Mouse (Mus musculus): ENCODE data around the gene Zfp653. TPM values are rescaled to one million over a fixed set of nuclear protein-coding genes. Genes with fewer than 3 reads are reported as not detected.

The Zfp653 gene
- polyA plus RNA-seq, 1 experiment from 2014 or later = 12.4 TPM

GRCm38 (mm10) chr9:22098993-22099696, 28.0 kb upstream of the Zfp653 start, which contains the start of gene Cnn1:
Cnn1 (plus strand) TSS chr9:22099216.
- Histone ChIP-seq H3K27ac (no peak within 1 kb of the TSS), H3K4me1 (replicated peaks; ENCODE audit: control insufficient read depth, insufficient read depth, low read length) (0 out of 2 replicates have a peak, but pooled peaks cover 3% of the 10 kb centered on the region), H3K9ac (no peak within 1 kb of the TSS), H3K36me3 (replicated peaks; ENCODE audit: control insufficient read depth, insufficient read depth) (no peaks in the 10 kb centered on the region), H3K27me3 (ENCODE audit: control insufficient read depth, insufficient read depth, low read length) (peaks cover 35% of the 10 kb centered on the region), H3K4me2 (replicated peaks) (no peak within 1 kb of the TSS), H3K4me3 (replicated peaks; ENCODE audit: low read length) (no peak within 1 kb of the TSS), H3K9me3 (ENCODE audit: control insufficient read depth, low read length) (no peaks in the 10 kb centered on the region)
- DNase-seq (ENCODE audit: low spot score) (no peak), ATAC-seq (ENCODE audit: low FRiP score) (no peak)
- 13% methylated on average over 14 of the region's 14 CpGs for WGBS

GRCm38 (mm10) chr9:22095854-22096307, 24.7 kb upstream of the Zfp653 start:
- H3K9me3 ChIP-seq (ENCODE audit: control insufficient read depth, low read length) = no peaks in the 10 kb centered on the region
- H3K9ac ChIP-seq = peak overlapping the region; percentile 60
- peak overlapping the region; percentile 28 for H3K4me3 ChIP-seq (replicated peaks; ENCODE audit: low read length)
- H3K27me3 ChIP-seq (ENCODE audit: control insufficient read depth, insufficient read depth, low read length) = peaks cover 34% of the 10 kb centered on the region
- no peaks in the 10 kb centered on the region for H3K36me3 ChIP-seq (replicated peaks; ENCODE audit: control insufficient read depth, insufficient read depth)
- no peak overlapping the region for H3K27ac ChIP-seq
- peak; percentile 64 for DNase-seq (ENCODE audit: low spot score)
- peak overlapping the region; percentile 63 for H3K4me2 ChIP-seq (replicated peaks)
- peak; percentile 64; the same call in 1 of the 2 replicates for ATAC-seq (ENCODE audit: low FRiP score)
- H3K4me1 ChIP-seq (replicated peaks; ENCODE audit: control insufficient read depth, insufficient read depth, low read length) = 0 out of 2 replicates have a peak, but pooled peaks cover 3% of the 10 kb centered on the region
- 3% methylated on average over 24 of the region's 24 CpGs for WGBS

GRCm38 (mm10) chr9:22092746-22093145, 21.6 kb upstream of the Zfp653 start:
- WGBS = 90% methylated on average over 6 of the region's 6 CpGs
- Histone ChIP-seq H3K36me3 (replicated peaks; ENCODE audit: control insufficient read depth, insufficient read depth) (no peaks in the 10 kb centered on the region), H3K27ac (no peak overlapping the region), H3K4me2 (replicated peaks) (no peak overlapping the region), H3K4me3 (replicated peaks; ENCODE audit: low read length) (no peak overlapping the region), H3K4me1 (replicated peaks; ENCODE audit: control insufficient read depth, insufficient read depth, low read length) (0 out of 2 replicates have a peak, but pooled peaks cover 3% of the 10 kb centered on the region), H3K27me3 (ENCODE audit: control insufficient read depth, insufficient read depth, low read length) (peaks cover 7% of the 10 kb centered on the region; the same call in 1 of the 2 replicates), H3K9me3 (ENCODE audit: control insufficient read depth, low read length) (no peaks in the 10 kb centered on the region), H3K9ac (no peak overlapping the region)
- ATAC-seq (ENCODE audit: low FRiP score) = no peak
- no peak for DNase-seq (ENCODE audit: low spot score)

GRCm38 (mm10) chr9:22089986-22090385, 18.8 kb upstream of the Zfp653 start:
- Histone ChIP-seq H3K27ac (no peak overlapping the region), H3K36me3 (replicated peaks; ENCODE audit: control insufficient read depth, insufficient read depth) (no peaks in the 10 kb centered on the region), H3K4me1 (replicated peaks; ENCODE audit: control insufficient read depth, insufficient read depth, low read length) (peaks cover 6% of the 10 kb centered on the region), H3K9me3 (ENCODE audit: control insufficient read depth, low read length) (no peaks in the 10 kb centered on the region), H3K9ac (no peak overlapping the region), H3K4me3 (replicated peaks; ENCODE audit: low read length) (no peak overlapping the region), H3K27me3 (ENCODE audit: control insufficient read depth, insufficient read depth, low read length) (no peaks in the 10 kb centered on the region), H3K4me2 (replicated peaks) (no peak overlapping the region)
- WGBS = 83% methylated on average over 7 of the region's 7 CpGs
- DNase-seq (ENCODE audit: low spot score) (no peak), ATAC-seq (ENCODE audit: low FRiP score) (no peak)

GRCm38 (mm10) chr9:22089281-22089680, 18.1 kb upstream of the Zfp653 start:
- H3K27ac ChIP-seq = no peak overlapping the region
- H3K4me3 ChIP-seq (replicated peaks; ENCODE audit: low read length) = no peak overlapping the region
- H3K9me3 ChIP-seq (ENCODE audit: control insufficient read depth, low read length) = no peaks in the 10 kb centered on the region
- no peaks in the 10 kb centered on the region for H3K36me3 ChIP-seq (replicated peaks; ENCODE audit: control insufficient read depth, insufficient read depth)
- ATAC-seq (ENCODE audit: low FRiP score) (no peak), DNase-seq (ENCODE audit: low spot score) (no peak)
- peaks cover 11% of the 10 kb centered on the region for H3K4me1 ChIP-seq (replicated peaks; ENCODE audit: control insufficient read depth, insufficient read depth, low read length)
- WGBS = 99% methylated on average over 7 of the region's 7 CpGs
- H3K27me3 ChIP-seq (ENCODE audit: control insufficient read depth, insufficient read depth, low read length) = no peaks in the 10 kb centered on the region
- no peak overlapping the region for H3K4me2 ChIP-seq (replicated peaks)
- no peak overlapping the region for H3K9ac ChIP-seq

- DNase-seq (ENCODE audit: low spot score) (no peak), ATAC-seq (ENCODE audit: low FRiP score) (no peak)
- Histone ChIP-seq H3K9ac (no peak overlapping the region), H3K4me1 (replicated peaks; ENCODE audit: control insufficient read depth, insufficient read depth, low read length) (peaks cover 11% of the 10 kb centered on the region), H3K36me3 (replicated peaks; ENCODE audit: control insufficient read depth, insufficient read depth) (no peaks in the 10 kb centered on the region; the same call in 1 of the 2 replicates), H3K9me3 (ENCODE audit: control insufficient read depth, low read length) (no peaks in the 10 kb centered on the region), H3K4me2 (replicated peaks) (no peak overlapping the region), H3K27me3 (ENCODE audit: control insufficient read depth, insufficient read depth, low read length) (no peaks in the 10 kb centered on the region), H3K27ac (no peak overlapping the region), H3K4me3 (replicated peaks; ENCODE audit: low read length) (no peak overlapping the region)
- 88% methylated on average over 2 of the region's 2 CpGs for WGBS
These were observed 15.9 kb upstream of the Zfp653 start for GRCm38 (mm10) chr9:22087034-22087618.

- Histone ChIP-seq H3K4me3 (replicated peaks; ENCODE audit: low read length) (peak overlapping the region; percentile 69), H3K27me3 (ENCODE audit: control insufficient read depth, insufficient read depth, low read length) (no peaks in the 10 kb centered on the region), H3K9me3 (ENCODE audit: control insufficient read depth, low read length) (no peaks in the 10 kb centered on the region), H3K36me3 (replicated peaks; ENCODE audit: control insufficient read depth, insufficient read depth) (no peaks in the 10 kb centered on the region; the same call in 1 of the 2 replicates), H3K9ac (peak overlapping the region; percentile 80), H3K4me1 (replicated peaks; ENCODE audit: control insufficient read depth, insufficient read depth, low read length) (peaks cover 11% of the 10 kb centered on the region), H3K4me2 (replicated peaks) (peak overlapping the region; percentile 73), H3K27ac (peak overlapping the region; percentile 66)
- DNase-seq (ENCODE audit: low spot score) = no peak
- no peak for ATAC-seq (ENCODE audit: low FRiP score)
- 86% methylated on average over 6 of the region's 6 CpGs for WGBS
These were observed 14.8 kb upstream of the Zfp653 start for GRCm38 (mm10) chr9:22086012-22086411.

GRCm38 (mm10) chr9:22085022-22085834, 14.1 kb upstream of the Zfp653 start, which contains the start of gene Ecsit:
Ecsit (minus strand) TSS chr9:22085438.
- WGBS = under 1% methylated on average over 48 of the region's 48 CpGs
- H3K4me1 ChIP-seq (replicated peaks; ENCODE audit: control insufficient read depth, insufficient read depth, low read length) = peaks cover 11% of the 10 kb centered on the region
- DNase-seq (ENCODE audit: low spot score) (peak; percentile 93), ATAC-seq (ENCODE audit: low FRiP score) (peak; percentile 99)
- peak within 1 kb of the TSS; percentile 73 for H3K4me2 ChIP-seq (replicated peaks)
- H3K9me3 ChIP-seq (ENCODE audit: control insufficient read depth, low read length) = no peaks in the 10 kb centered on the region
- H3K36me3 ChIP-seq (replicated peaks; ENCODE audit: control insufficient read depth, insufficient read depth) = peaks cover 2% of the 10 kb centered on the region; the same call in 1 of the 2 replicates
- H3K27ac ChIP-seq = peak within 1 kb of the TSS; percentile 67
- H3K9ac ChIP-seq = peak within 1 kb of the TSS; percentile 80
- peak within 1 kb of the TSS; percentile 69 for H3K4me3 ChIP-seq (replicated peaks; ENCODE audit: low read length)
- H3K27me3 ChIP-seq (ENCODE audit: control insufficient read depth, insufficient read depth, low read length) = no peaks in the 10 kb centered on the region

GRCm38 (mm10) chr9:22084667-22085021, 13.5 kb upstream of the Zfp653 start:
- DNase-seq (ENCODE audit: low spot score) (no peak), ATAC-seq (ENCODE audit: low FRiP score) (no peak)
- Histone ChIP-seq H3K9ac (peak overlapping the region; percentile 80), H3K4me1 (replicated peaks; ENCODE audit: control insufficient read depth, insufficient read depth, low read length) (peaks cover 11% of the 10 kb centered on the region), H3K4me3 (replicated peaks; ENCODE audit: low read length) (peak overlapping the region; percentile 69), H3K9me3 (ENCODE audit: control insufficient read depth, low read length) (no peaks in the 10 kb centered on the region), H3K4me2 (replicated peaks) (peak overlapping the region; percentile 73), H3K27me3 (ENCODE audit: control insufficient read depth, insufficient read depth, low read length) (no peaks in the 10 kb centered on the region), H3K27ac (peak overlapping the region; percentile 67), H3K36me3 (replicated peaks; ENCODE audit: control insufficient read depth, insufficient read depth) (peaks cover 8% of the 10 kb centered on the region; the same call in 1 of the 2 replicates)
- 36% methylated on average over 4 of the region's 4 CpGs for WGBS
